Mouse (Mus musculus) layer of hippocampus, adult 9-11 months (tissue): ENCODE measurements around the gene Sclt1.

ENCODE experiments used
- DNase-seq: peaks from one replicate; pipeline ENCODE4 v3.0.0; 2022

The Sclt1 gene

DNA sequence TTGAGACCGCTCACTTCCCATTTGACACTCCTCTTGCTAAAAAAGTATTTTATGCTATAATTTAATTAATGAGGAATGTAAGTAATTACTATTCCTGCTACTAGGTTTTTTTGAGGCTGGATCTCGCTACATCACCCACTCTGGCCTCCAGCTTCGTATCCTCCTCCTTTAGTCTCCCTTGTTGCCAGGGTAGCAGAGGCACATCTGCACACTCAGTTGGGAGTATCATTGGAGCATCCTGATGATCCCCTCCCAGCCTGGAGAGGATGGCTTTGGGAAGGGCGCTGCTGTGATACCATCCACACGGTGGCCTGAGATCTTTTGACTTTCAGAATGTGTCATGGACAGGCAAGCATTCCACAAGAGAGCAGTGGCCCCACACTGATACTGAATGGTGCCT is 156.8 kb downstream of the Sclt1 start:
- DNase-seq = no peak

DNA sequence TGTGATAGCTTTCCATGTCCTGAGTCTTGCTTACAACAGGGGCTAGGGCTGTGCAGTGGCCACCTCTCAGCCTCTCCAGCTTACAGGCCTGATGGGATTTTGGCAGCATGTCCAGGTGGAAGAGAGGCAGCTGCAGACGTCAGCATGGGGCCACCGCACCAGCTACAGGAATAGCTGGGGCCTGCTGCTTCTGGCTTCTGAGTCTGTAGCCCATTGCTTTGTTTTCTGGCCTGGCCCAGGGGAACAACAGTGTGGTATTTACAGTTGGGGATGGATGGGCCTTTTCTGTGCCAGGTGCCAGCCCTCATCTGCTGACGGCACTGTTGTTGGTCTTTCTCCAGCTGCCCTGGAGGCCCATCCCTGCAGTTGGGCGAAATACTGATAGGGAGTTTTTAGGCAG is 158.7 kb downstream of the Sclt1 start:
- no peak for DNase-seq

DNA sequence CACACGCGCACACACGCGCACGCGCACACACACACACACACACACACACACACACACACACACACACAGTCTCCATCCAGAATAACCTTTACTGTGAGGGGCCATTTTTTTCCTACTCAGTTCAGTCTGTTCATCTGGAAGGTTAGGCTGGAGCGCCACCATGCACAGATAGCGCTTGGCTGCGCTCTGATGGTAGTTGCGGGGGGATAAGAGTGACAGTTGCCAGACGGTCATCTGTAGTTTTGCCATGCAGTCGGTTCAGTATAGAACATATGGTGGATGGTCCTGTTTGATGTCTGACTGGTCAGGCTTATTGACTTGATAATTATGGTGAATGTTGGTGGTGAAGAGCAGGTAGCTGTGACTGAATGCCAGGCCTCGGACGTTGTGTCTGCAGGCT is 159.2 kb downstream of the Sclt1 start:
- DNase-seq = no peak

DNA sequence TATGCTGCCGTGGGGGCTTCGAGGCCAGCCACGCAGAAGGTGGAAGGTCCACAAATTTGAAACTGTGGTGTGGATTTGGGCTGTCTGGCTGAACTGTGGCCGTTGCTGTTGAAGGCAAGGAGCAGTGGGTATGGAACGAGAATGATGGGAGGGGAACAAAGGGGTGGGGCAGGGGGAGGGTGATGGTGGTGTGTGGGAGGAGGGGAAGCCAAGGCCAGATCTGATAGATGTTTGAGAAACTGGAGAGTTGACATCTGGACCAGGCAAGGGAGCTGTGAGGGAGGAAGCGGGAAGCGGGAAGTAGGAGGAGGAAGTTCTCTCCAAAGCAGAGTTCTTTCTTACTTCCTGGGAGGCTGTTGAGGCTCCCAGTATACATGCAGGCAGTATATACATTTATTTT is 160.1 kb downstream of the Sclt1 start:
- no peak for DNase-seq

DNA sequence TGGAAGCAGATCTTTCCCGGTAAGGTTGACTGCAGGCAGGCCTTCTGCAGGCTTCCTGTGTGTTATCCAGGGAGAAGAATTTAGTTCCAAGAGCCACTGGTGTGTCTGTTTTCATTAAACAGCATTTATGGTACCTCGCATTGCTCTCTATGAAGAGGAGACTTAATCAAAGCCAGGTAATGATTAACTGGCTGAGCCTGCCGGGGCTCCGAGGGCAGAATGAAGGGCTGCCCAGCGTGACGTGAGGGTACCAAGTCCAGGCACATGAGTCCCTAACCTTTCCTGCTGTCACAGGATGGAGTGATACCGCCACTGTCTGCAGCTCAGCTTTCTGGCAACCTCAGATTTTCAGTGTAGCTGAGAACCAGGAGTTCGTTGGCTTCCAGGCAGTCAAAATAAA is 160.9 kb downstream of the Sclt1 start:
- no peak for DNase-seq

DNA sequence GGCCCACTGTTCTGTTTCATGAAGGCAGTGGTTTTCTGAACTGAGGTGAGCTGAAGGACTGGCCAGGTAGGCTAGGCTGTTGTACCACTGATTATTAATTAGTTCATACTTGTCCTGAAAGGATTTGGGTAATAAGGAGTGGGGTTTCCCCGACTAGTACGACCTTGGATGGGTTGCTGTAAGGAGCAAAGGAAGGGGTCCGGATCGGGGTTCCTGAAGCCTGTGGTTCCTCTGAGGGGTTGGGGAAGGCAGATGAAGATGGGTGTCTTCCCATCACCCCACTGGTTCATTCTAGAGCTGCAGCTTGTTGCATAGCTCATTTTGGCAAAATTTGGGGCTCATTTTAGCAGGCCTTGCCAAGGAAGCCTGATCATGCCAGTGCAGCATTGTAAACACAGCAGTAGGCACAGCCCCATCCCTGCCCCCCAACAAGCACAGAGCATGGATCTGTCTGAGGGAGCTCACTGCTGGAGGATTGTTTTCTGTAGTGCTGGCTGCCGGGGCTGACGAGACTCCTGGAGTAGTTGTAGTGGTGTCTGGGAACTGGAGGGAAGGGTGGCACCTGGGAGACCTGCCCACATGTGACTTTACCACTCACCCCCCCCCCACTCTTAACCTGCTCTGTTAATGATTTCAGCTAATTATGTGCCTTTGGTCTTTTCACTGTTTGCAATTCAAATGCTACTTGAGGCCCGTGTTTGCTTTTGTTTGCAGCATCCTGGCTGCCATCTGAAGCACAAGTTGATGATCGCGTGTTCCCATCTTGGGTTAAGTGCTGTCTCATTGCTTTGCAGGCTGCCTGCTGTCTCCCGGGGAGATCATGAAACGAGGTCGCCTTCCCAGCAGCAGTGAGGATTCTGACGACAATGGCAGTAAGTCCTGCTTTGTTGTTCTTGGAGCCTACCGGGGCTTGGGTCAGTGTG is 161.7 kb downstream of the Sclt1 start:
- DNase-seq = peak; percentile 83

DNA sequence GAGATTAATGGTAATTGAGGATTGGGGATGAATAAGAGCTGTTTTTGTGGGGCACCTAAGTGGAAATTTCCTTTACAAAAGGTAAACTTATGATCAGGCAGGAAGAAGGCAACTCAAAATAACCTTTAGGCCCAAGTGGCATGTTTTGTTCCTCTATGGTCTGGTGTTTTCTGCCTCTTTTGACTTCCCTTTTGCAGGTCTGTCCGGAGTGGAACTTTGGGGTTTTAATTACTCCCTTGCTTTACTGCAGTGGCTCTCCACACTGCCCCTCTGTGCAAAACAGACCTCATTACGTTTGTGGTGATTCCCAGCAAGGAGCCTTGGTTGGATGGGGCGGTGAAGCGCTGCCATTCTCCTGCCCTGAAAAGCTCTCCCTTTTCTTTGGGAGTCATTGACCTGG is 162.4 kb downstream of the Sclt1 start:
- no peak for DNase-seq

DNA sequence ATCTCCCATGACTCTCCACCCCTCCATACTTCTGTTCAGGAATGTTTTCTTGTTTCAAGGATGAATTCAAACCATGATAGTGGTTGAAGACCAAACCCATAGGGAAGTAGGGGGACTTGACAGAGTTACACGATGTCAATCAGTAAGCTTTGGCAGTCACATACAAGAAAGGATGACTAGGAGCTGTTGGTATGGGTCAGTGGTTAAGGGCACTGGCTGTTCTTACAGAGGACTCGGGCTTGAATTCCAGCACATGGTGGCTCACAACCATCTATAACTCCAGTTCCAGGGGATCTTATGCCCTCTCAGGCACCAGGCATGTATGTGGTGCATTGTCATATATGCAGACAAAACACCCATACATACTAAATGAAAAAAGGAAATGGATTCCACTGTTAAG is 165.1 kb downstream of the Sclt1 start:
- no peak for DNase-seq
